Mouse (Mus musculus) CH12.LX (cell line): Measurements from ENCODE around the gene 9930022D16Rik. TPM values are rescaled to one million over a fixed set of nuclear protein-coding genes. Genes with fewer than 3 reads are reported as not detected.

ENCODE experiments used
- DNase-seq: peaks from one replicate; pipeline ENCODE4 v3.0.0-alpha.2; 2013; ENCODE audit errors: extremely low read depth
- H3K27ac ChIP-seq: 2 replicates; pipeline ENCODE4 v1.5.1; 2012; ENCODE audit warnings: low read depth, mild to moderate bottlenecking, control low read depth, moderate library complexity; ENCODE audit not compliant: insufficient read depth
- H3K27me3 ChIP-seq: replicated peaks from 2 replicates; pipeline ENCODE3; 2012; ENCODE audit warnings: inconsistent platforms
- H3K36me3 ChIP-seq, 2 experiments: replicated peaks in 1 of 2; 2 replicates each; pipeline versions ENCODE3 to v1.6.1; 2012; ENCODE audit warnings: inconsistent platforms in 1 of 2, low read length in 1 of 2, mild to moderate bottlenecking in 1 of 2, mixed read lengths in 1 of 2, moderate library complexity in 1 of 2; ENCODE audit not compliant: control insufficient read depth in 1 of 2, insufficient read depth in 1 of 2
- H3K4me1 ChIP-seq, 2 experiments: 2 replicates each; pipeline ENCODE4 v1.6.1; 2012; ENCODE audit warnings: inconsistent platforms in 1 of 2, moderate library complexity in 1 of 2; ENCODE audit not compliant: insufficient read depth in 2 of 2, control insufficient read depth in 1 of 2
- H3K4me2 ChIP-seq: 2 replicates; pipeline ENCODE4 v1.6.1; 2012; ENCODE audit warnings: low read depth, mild to moderate bottlenecking, control low read depth; ENCODE audit not compliant: poor library complexity, insufficient read depth, severe bottlenecking
- H3K4me3 ChIP-seq, 3 experiments: fragments of 150-350 bp in 1 of 3; sonication (generic) in 1 of 3; replicated peaks in 1 of 3; 2 replicates each; pipeline versions ENCODE3 to v1.5.1; 2011 to 2012; ENCODE audit warnings: low read depth in 2 of 3, low read length in 2 of 3, mild to moderate bottlenecking in 2 of 3, moderate library complexity in 2 of 3, control low read depth in 1 of 3, improper control_type of control experiment in 1 of 3, inconsistent platforms in 1 of 3, mixed read lengths in 1 of 3; ENCODE audit not compliant: poor library complexity in 1 of 3
- H3K79me2 ChIP-seq: replicated peaks from 2 replicates; pipeline ENCODE4 v1.6.1; 2012; ENCODE audit warnings: mild to moderate bottlenecking, moderate library complexity; ENCODE audit not compliant: control insufficient read depth, poor library complexity, insufficient read depth, severe bottlenecking; ENCODE audit errors: extremely low read depth
- H3K9ac ChIP-seq: 2 replicates; pipeline ENCODE4 v1.6.1; 2012; ENCODE audit warnings: low read depth, mild to moderate bottlenecking, control low read depth, moderate library complexity; ENCODE audit not compliant: insufficient read depth
- H3K9me3 ChIP-seq: replicated peaks from 2 replicates; pipeline ENCODE3; 2012; ENCODE audit warnings: low read length, inconsistent platforms, mixed read lengths
- BHLHE40 ChIP-seq: IDR thresholded peaks from 2 replicates; pipeline ENCODE4 v1.6.1; 2011; ENCODE audit warnings: mild to moderate bottlenecking, low read depth, low read length, improper control_type of control experiment
- CHD2 ChIP-seq: IDR thresholded peaks from 2 replicates; pipeline ENCODE4 v1.6.1; 2011; ENCODE audit warnings: low read length, improper control_type of control experiment
- E2F4 ChIP-seq: IDR thresholded peaks from 2 replicates; pipeline ENCODE4 v1.6.1; 2011; ENCODE audit warnings: low read depth, low read length, improper control_type of control experiment; ENCODE audit not compliant: insufficient replicate concordance
- ELF1 ChIP-seq: IDR thresholded peaks from 2 replicates; pipeline ENCODE4 v1.6.1; 2014; ENCODE audit warnings: low read depth, mild to moderate bottlenecking, inconsistent platforms, low read length, improper control_type of control experiment
- EP300 ChIP-seq: IDR thresholded peaks from 2 replicates; pipeline ENCODE4 v1.6.1; 2011; ENCODE audit warnings: low read length, improper control_type of control experiment
- GABPA ChIP-seq: IDR thresholded peaks from 2 replicates; pipeline ENCODE4 v1.6.1; 2012; ENCODE audit warnings: low read depth, low read length, improper control_type of control experiment, inconsistent platforms; ENCODE audit not compliant: insufficient replicate concordance
- HCFC1 ChIP-seq: IDR thresholded peaks from 2 replicates; pipeline ENCODE4 v1.6.1; 2012; ENCODE audit warnings: low read depth, mild to moderate bottlenecking, inconsistent platforms, low read length, improper control_type of control experiment
- IRF4 ChIP-seq: IDR thresholded peaks from 2 replicates; pipeline ENCODE4 v1.6.1; 2014; ENCODE audit warnings: low read depth, mild to moderate bottlenecking, inconsistent platforms, low read length, improper control_type of control experiment
- JUN ChIP-seq: IDR thresholded peaks from 2 replicates; pipeline ENCODE4 v1.6.1; 2011; ENCODE audit warnings: low read depth, mild to moderate bottlenecking, low read length, improper control_type of control experiment, moderate library complexity; ENCODE audit not compliant: insufficient read depth
- JUND ChIP-seq: conservative IDR thresholded peaks from 2 replicates; pipeline ENCODE4 v1.6.1; 2011; ENCODE audit warnings: low read depth, low read length, improper control_type of control experiment
- KAT2A ChIP-seq: IDR thresholded peaks from 2 replicates; pipeline ENCODE4 v1.6.1; 2012; ENCODE audit warnings: low read length, improper control_type of control experiment, inconsistent platforms; ENCODE audit not compliant: insufficient replicate concordance
- MAFK ChIP-seq: IDR thresholded peaks from 2 replicates; pipeline ENCODE4 v1.6.1; 2011; ENCODE audit warnings: low read length, improper control_type of control experiment; ENCODE audit not compliant: insufficient replicate concordance
- MAX ChIP-seq: IDR thresholded peaks from 2 replicates; pipeline ENCODE4 v1.6.1; 2011; ENCODE audit warnings: low read length, improper control_type of control experiment
- MAZ ChIP-seq: IDR thresholded peaks from 2 replicates; pipeline ENCODE4 v1.6.1; 2012; ENCODE audit warnings: low read depth, mild to moderate bottlenecking, inconsistent platforms, low read length, improper control_type of control experiment, moderate library complexity
- MEF2A ChIP-seq: IDR thresholded peaks from 2 replicates; pipeline ENCODE4 v1.6.1; 2014; ENCODE audit warnings: low read depth, mild to moderate bottlenecking, inconsistent platforms, low read length, improper control_type of control experiment, borderline replicate concordance
- MXI1 ChIP-seq: IDR thresholded peaks from 2 replicates; pipeline ENCODE4 v1.6.1; 2011; ENCODE audit warnings: mild to moderate bottlenecking, low read depth, low read length, improper control_type of control experiment
- MYC ChIP-seq: IDR thresholded peaks from 2 replicates; pipeline ENCODE4 v1.6.1; 2011; ENCODE audit warnings: low read depth, mild to moderate bottlenecking, improper control_type of control experiment, low read length
- NELFE ChIP-seq: IDR thresholded peaks from 2 replicates; pipeline ENCODE4 v1.6.1; 2011; ENCODE audit warnings: low read depth, low read length, improper control_type of control experiment
- NRF1 ChIP-seq: IDR thresholded peaks from 2 replicates; pipeline ENCODE4 v1.6.1; 2014; ENCODE audit warnings: low read depth, mild to moderate bottlenecking, inconsistent platforms, low read length, improper control_type of control experiment, moderate library complexity
- PAX5 ChIP-seq: IDR thresholded peaks from 2 replicates; pipeline ENCODE4 v1.6.1; 2012; ENCODE audit warnings: low read length, inconsistent platforms, mixed read lengths
- POLR2A ChIP-seq: IDR thresholded peaks from 2 replicates; pipeline ENCODE4 v1.6.1; 2011; ENCODE audit warnings: low read depth, mild to moderate bottlenecking, improper control_type of control experiment, low read length
- POLR2AphosphoS2 ChIP-seq: IDR thresholded peaks from 2 replicates; pipeline ENCODE4 v1.6.1; 2011; ENCODE audit warnings: low read depth, low read length, improper control_type of control experiment
- RAD21 ChIP-seq: IDR thresholded peaks from 2 replicates; pipeline ENCODE4 v1.6.1; 2011; ENCODE audit warnings: low read depth, mild to moderate bottlenecking, low read length, improper control_type of control experiment, moderate library complexity
- RCOR1 ChIP-seq: conservative IDR thresholded peaks from 2 replicates; pipeline ENCODE4 v1.6.1; 2012; ENCODE audit warnings: low read depth, mild to moderate bottlenecking, inconsistent platforms, low read length, improper control_type of control experiment
- SMC3 ChIP-seq: IDR thresholded peaks from 2 replicates; pipeline ENCODE4 v1.6.1; 2011; ENCODE audit warnings: low read depth, low read length, improper control_type of control experiment
- TBP ChIP-seq: conservative IDR thresholded peaks from 2 replicates; pipeline ENCODE4 v1.6.1; 2011; ENCODE audit warnings: low read depth, low read length, improper control_type of control experiment
- TCF12 ChIP-seq: IDR thresholded peaks from 2 replicates; pipeline ENCODE4 v1.6.1; 2014; ENCODE audit warnings: low read depth, mild to moderate bottlenecking, inconsistent platforms, low read length, improper control_type of control experiment
- USF2 ChIP-seq: conservative IDR thresholded peaks from 2 replicates; pipeline ENCODE4 v1.6.1; 2011; ENCODE audit warnings: low read depth, low read length, improper control_type of control experiment
- ZC3H11A ChIP-seq: IDR thresholded peaks from 2 replicates; pipeline ENCODE4 v1.6.1; 2012; ENCODE audit warnings: low read depth, mild to moderate bottlenecking, inconsistent platforms, low read length, improper control_type of control experiment
- ZKSCAN1 ChIP-seq: IDR thresholded peaks from 2 replicates; pipeline ENCODE4 v1.6.1; 2012; ENCODE audit warnings: low read depth, inconsistent platforms, low read length, improper control_type of control experiment, borderline replicate concordance
- ZNF384 ChIP-seq: IDR thresholded peaks from 2 replicates; pipeline ENCODE4 v1.6.1; 2012; ENCODE audit warnings: low read depth, low read length, improper control_type of control experiment, inconsistent platforms
- dilution Hi-C: fragments of 300-500 bp; cut with MboI; formaldehyde crosslinking; loops from 2 replicates; pipeline ENCODE4 v1.14.3; 2020; ENCODE audit warnings: low sequenced_read_pairs; ENCODE audit not compliant: extremely low pct_unique_long_range_greater_than_20kb, extremely low pct_ligation_motif_present
- in situ Hi-C: fragments of 300-500 bp; cut with MboI; formaldehyde crosslinking; loops from 3 replicates; pipeline ENCODE4 v1.14.3; 2019; ENCODE audit warnings: low sequenced_read_pairs, low pct_ligation_motif_present, low pct_unique_long_range_greater_than_20kb, mixed read lengths
- polyA plus RNA-seq: library from polyadenylated mRNA; unstranded; fragments of >175 nt; gene quantifications from 2 replicates; pipeline ENCODE4 v1.2.1, GENCODE M21; 2012; ENCODE audit warnings: low read depth; ENCODE audit not compliant: insufficient read length
- total RNA-seq, 2 experiments: library from RNA; depleted of rRNA; stranded (reverse); fragments of 300-350 nt in 1 of 2; fragments of >200 nt in 1 of 2; gene quantifications; 2 replicates each; pipeline ENCODE4 v1.2.3; 2012 to 2014

Gene 9930022D16Rik
- total and polyA plus RNA-seq, 3 experiments: 0.08 TPM; not detected in 1

- peak overlapping the region in 2 of 3 experiments; percentile 58 to 74 for H3K4me3 ChIP-seq
- peaks cover 3 to 23% of the 10 kb centered on the region in 2 experiments for H3K36me3 ChIP-seq
- peaks cover 6 to 32% of the 10 kb centered on the region in 2 experiments for H3K4me1 ChIP-seq
Measured at GRCm38 (mm10) chr11:109440641-109441040, 26.9 kb downstream of the 9930022D16Rik start.

GRCm38 (mm10) chr11:109441119-109441518, 27.4 kb downstream of the 9930022D16Rik start:
- Histone ChIP-seq H3K9me3 (no peaks in the 10 kb centered on the region), H3K4me2 (no peak overlapping the region), H3K27ac (no peak overlapping the region), H3K36me3 (peaks cover 3 to 18% of the 10 kb centered on the region in 2 experiments), H3K9ac (no peak overlapping the region), H3K4me3 (no peak overlapping the region), H3K4me1 (peaks cover 6 to 34% of the 10 kb centered on the region in 2 experiments), H3K79me2 (no peaks in the 10 kb centered on the region), H3K27me3 (no peaks in the 10 kb centered on the region)
- in situ Hi-C loops (loop anchor here (5.0 to 10.0 kb wide), 2 partner anchors 194 to 414 kb away; no protein-coding TSS in a partner anchor), dilution Hi-C loops (no loop called here)
- peak; percentile 76 for DNase-seq
- TF ChIP-seq E2F4: no peak
- no peak for TF ChIP-seq CHD2
- no peak for TF ChIP-seq JUN
- TF ChIP-seq RAD21: peak; percentile 97
- TF ChIP-seq POLR2AphosphoS2: no peak
- no peak for TF ChIP-seq ZKSCAN1
- TF ChIP-seq IRF4: peak; percentile 46
- no peak for TF ChIP-seq MXI1
- peak; percentile 59 for TF ChIP-seq MAX
- TF ChIP-seq MAZ: no peak
- no peak for TF ChIP-seq GABPA
- TF ChIP-seq RCOR1: no peak
- TF ChIP-seq POLR2A: no peak
- TF ChIP-seq BHLHE40: peak; percentile 28
- no peak for TF ChIP-seq MAFK
- TF ChIP-seq NELFE: peak; percentile 55; the same call in 1 of the 2 replicates
- TF ChIP-seq EP300: no peak
- peak; percentile 97 for TF ChIP-seq ZC3H11A
- TF ChIP-seq USF2: no peak
- 0 out of 2 replicates have a peak, but pooled peaks have one; percentile 24 for TF ChIP-seq TCF12
- TF ChIP-seq MYC: peak; percentile 54; the same call in 1 of the 2 replicates
- no peak for TF ChIP-seq ZNF384
- TF ChIP-seq ELF1: no peak
- TF ChIP-seq NRF1: peak; percentile 18; the same call in 1 of the 2 replicates
- TF ChIP-seq SMC3: peak; percentile 98
- TF ChIP-seq JUND: no peak; the same call in 1 of the 2 replicates
- TF ChIP-seq MEF2A: 0 out of 2 replicates have a peak, but pooled peaks have one; percentile 40

More at GRCm38 (mm10) chr11:109440641-109441040, 26.9 kb downstream of the 9930022D16Rik start:
- no peaks in the 10 kb centered on the region for H3K9me3 ChIP-seq
- H3K9ac ChIP-seq: no peak overlapping the region
- TF ChIP-seq EP300 (no peak; the same call in 1 of the 2 replicates), E2F4 (no peak), RCOR1 (no peak), POLR2AphosphoS2 (no peak), KAT2A (0 out of 2 replicates have a peak, but pooled peaks have one; percentile 44), TBP (no peak), HCFC1 (no peak), ELF1 (no peak), MAX (peak; percentile 39; the same call in 1 of the 2 replicates), MAZ (no peak), PAX5 (no peak), BHLHE40 (no peak), ZC3H11A (no peak), MEF2A (0 out of 2 replicates have a peak, but pooled peaks have one; percentile 30), MXI1 (peak; percentile 49; the same call in 1 of the 2 replicates)
- TF ChIP-seq, all 38 proteins: peak for 4
- in situ Hi-C loops: loop anchor here (5.0 to 10.0 kb wide), 2 partner anchors 193 to 414 kb away; no protein-coding TSS in a partner anchor
- Histone ChIP-seq H3K27me3 (no peaks in the 10 kb centered on the region), H3K79me2 (no peaks in the 10 kb centered on the region), H3K27ac (no peak overlapping the region), H3K4me2 (peak overlapping the region; percentile 62)
- no peak for DNase-seq
- dilution Hi-C loops: no loop called here
